8 mouse cellular contexts compared by ENCODE assay signal in the genomic region with DNA sequence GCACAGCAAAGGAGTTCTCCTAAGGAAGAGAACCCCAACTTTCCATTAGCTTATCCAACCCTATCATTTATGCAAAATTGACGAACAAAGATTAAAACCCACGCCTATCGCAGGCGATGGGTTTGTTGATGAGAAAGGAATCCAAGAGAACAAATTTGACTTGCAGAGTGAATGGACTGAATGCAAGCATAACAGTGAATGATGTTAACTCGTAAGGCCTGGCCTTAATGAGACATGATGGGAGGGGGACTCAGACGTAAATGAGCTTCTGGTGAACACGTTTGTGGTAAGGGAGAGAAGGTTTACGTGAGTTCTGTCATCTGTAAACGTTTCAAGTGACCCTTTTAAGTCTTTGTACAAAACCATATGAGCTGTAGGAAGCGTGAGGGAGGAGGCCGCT. TPM values are rescaled to one million over a fixed set of nuclear protein-coding genes. Genes with fewer than 3 reads are reported as not detected.
DNase-seq lines count a peak whose midpoint lies in the region; ATAC-seq and TF ChIP-seq lines count a peak whose summit lies in the region.

No protein-coding gene starts in this region.

- H3K27me3 ChIP-seq in lung, postnatal 0 days (replicated peaks; ENCODE audit: insufficient read depth, low read length), result 0 out of 2 replicates have a peak, but pooled peaks cover 3% of the 10 kb centered on the region
- peaks cover 19% of the 10 kb centered on the region for H3K27me3 ChIP-seq in limb, embryonic 15.5 days
- peaks cover 19% of the 10 kb centered on the region; the same call in 1 of the 2 replicates for H3K27me3 ChIP-seq in stomach, embryonic 15.5 days (replicated peaks)

- no peak for ATAC-seq in lung, postnatal 0 days
- no peak for ATAC-seq in limb, embryonic 15.5 days (ENCODE audit: insufficient number of reproducible peaks, low FRiP score, low TSS enrichment, low read depth)
- no peak for ATAC-seq in stomach, embryonic 15.5 days (ENCODE audit: insufficient read depth, low FRiP score, low read depth)

- no peak overlapping the region for H3K9ac ChIP-seq in lung, postnatal 0 days (replicated peaks; ENCODE audit: low read depth)
- H3K9ac ChIP-seq in limb, embryonic 15.5 days, result no peak overlapping the region
- no peak overlapping the region for H3K9ac ChIP-seq in stomach, embryonic 15.5 days

- peak overlapping the region; percentile 94; the same call in 1 of the 2 replicates for H3K4me2 ChIP-seq in lung, postnatal 0 days (replicated peaks; ENCODE audit: low read depth, low read length)
- peak overlapping the region; percentile 92 for H3K4me2 ChIP-seq in limb, embryonic 15.5 days
- H3K4me2 ChIP-seq in stomach, embryonic 15.5 days, result peak overlapping the region; percentile 99

- peaks cover 7% of the 10 kb centered on the region; the same call in 1 of the 2 replicates for H3K4me1 ChIP-seq in lung, postnatal 0 days (ENCODE audit: insufficient read depth, low read depth, low read length)
- H3K4me1 ChIP-seq in limb, embryonic 15.5 days, result peaks cover 20% of the 10 kb centered on the region
- peaks cover 15% of the 10 kb centered on the region for H3K4me1 ChIP-seq in stomach, embryonic 15.5 days

- peak overlapping the region; percentile 45; the same call in 1 of the 2 replicates for H3K4me3 ChIP-seq in lung, postnatal 0 days (ENCODE audit: low read depth, low read length)
- peak overlapping the region; percentile 52 for H3K4me3 ChIP-seq in limb, embryonic 15.5 days
- H3K4me3 ChIP-seq in stomach, embryonic 15.5 days (replicated peaks), result peak overlapping the region; percentile 53

- TF ChIP-seq CTCF in lung, postnatal 0 days (IDR thresholded peaks at IDR 0.05), result no peak

- peak; percentile 45 for DNase-seq in embryo, embryonic 10.5 days (ENCODE audit: low spot score)
- DNase-seq in embryo, embryonic 9.5 days (ENCODE audit: extremely low spot score), result no peak
- no peak for DNase-seq in lung, postnatal 0 days (ENCODE audit: low spot score)
- DNase-seq in lung, adult 18-20 months, result no peak
- DNase-seq in cerebellum, adult 11-12 months, result no peak
- no peak for DNase-seq in cerebellum, postnatal 36 days

- WGBS in lung, postnatal 0 days, result 20% methylated on average over 11 of the region's 11 CpGs
- WGBS in limb, embryonic 15.5 days, result 12% methylated on average over 11 of the region's 11 CpGs
- 22% methylated on average over 11 of the region's 11 CpGs for WGBS in stomach, embryonic 15.5 days

- no peaks in the 10 kb centered on the region for H3K9me3 ChIP-seq in lung, postnatal 0 days (ENCODE audit: low read length)
- H3K9me3 ChIP-seq in limb, embryonic 15.5 days, result no peaks in the 10 kb centered on the region
- H3K9me3 ChIP-seq in stomach, embryonic 15.5 days, result no peaks in the 10 kb centered on the region

- H3K27ac ChIP-seq in lung, postnatal 0 days (ENCODE audit: low read length), result no peak overlapping the region
- no peak overlapping the region for H3K27ac ChIP-seq in limb, embryonic 15.5 days
- no peak overlapping the region for H3K27ac ChIP-seq in stomach, embryonic 15.5 days

- TF ChIP-seq EP300 in lung, postnatal 0 days (IDR thresholded peaks at IDR 0.05), result no peak

- no peaks in the 10 kb centered on the region for H3K36me3 ChIP-seq in lung, postnatal 0 days (ENCODE audit: insufficient read depth, low read length)
- H3K36me3 ChIP-seq in limb, embryonic 15.5 days, result no peaks in the 10 kb centered on the region
- H3K36me3 ChIP-seq in stomach, embryonic 15.5 days, result no peaks in the 10 kb centered on the region

RNA-seq across cellular contexts. Expression of a gene that starts 1.2 kb away (rescaled TPM):
- polyA plus RNA-seq in lung, postnatal 0 days (2015; fragmentation: Nextera tagmentation; extraction: Ambion mirVana), result 1.1 and 1.8 TPM in 2 replicates
- 2.3 TPM in 2 replicates for polyA plus RNA-seq in limb, embryonic 15.5 days (2015; fragmentation: Nextera tagmentation; extraction: Ambion mirVana)
- polyA plus RNA-seq in stomach, embryonic 15.5 days (2015; fragmentation: Nextera tagmentation; extraction: Ambion mirVana), result 2.4 and 3.0 TPM in 2 replicates
